Mouse (Mus musculus) heart, adult 2 months (tissue): ENCODE measurements at regions not wholly inside any gene's neighbourhood (a gene's known extent, or its start where the extent isn't known, plus 50 kb on each side); places are given as distances from the start of the nearest gene placed in this dataset.
"Not testable (repeated sequence)": the region's sequence is repeated elsewhere in the genome, so short reads cannot be mapped to it uniquely, and the experiment has no call there.

ENCODE experiments used
- CTCF ChIP-seq: fragments of 200-600 bp; IDR thresholded peaks from 2 replicates; pipeline ENCODE4 v1.8.1; 2022; ENCODE audit warnings: antibody characterized with exemption, mild to moderate bottlenecking, moderate library complexity
- POLR2A ChIP-seq: fragments of 200-500 bp; IDR thresholded peaks from 2 replicates; pipeline ENCODE4 v1.6.1; 2011; ENCODE audit warnings: mild to moderate bottlenecking, low read depth, low read length, control low read depth; ENCODE audit not compliant: insufficient read depth

DNA sequence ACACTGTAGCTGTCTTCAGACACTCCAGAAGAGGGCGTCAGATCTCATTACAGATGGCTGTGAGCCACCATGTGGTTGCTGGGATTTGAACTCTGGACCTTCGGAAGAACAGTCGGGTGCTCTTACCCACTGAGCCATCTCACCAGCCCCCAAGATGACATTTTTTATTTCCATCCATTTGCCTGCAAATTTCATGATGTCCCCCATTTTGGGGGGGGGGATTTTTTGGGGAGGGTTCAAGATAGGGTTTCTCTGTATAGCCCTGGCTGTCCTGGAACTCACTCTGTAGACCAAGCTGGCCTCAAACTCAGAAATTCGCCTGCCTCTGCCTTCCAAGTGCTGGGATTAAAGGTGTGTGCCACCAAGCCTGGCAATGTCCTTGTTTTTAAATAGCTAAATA is 66.5 kb upstream of the Gm15319 start:
- TF ChIP-seq POLR2A, CTCF: not testable (repeated sequence)
